Mouse (Mus musculus) embryonic facial prominence, embryonic 14.5 days (tissue): ENCODE results near the gene Brinp1. TPM values are rescaled to one million over a fixed set of nuclear protein-coding genes. Genes with fewer than 3 reads are reported as not detected.

ENCODE experiments used
- ATAC-seq: fragments of 200-750 bp; cut with Nextera tagmentation; 2 replicates; pipeline ENCODE4 v1.8.0; 2017; ENCODE audit warnings: low read depth, moderate number of reproducible peaks, moderate TSS enrichment
- DNase-seq: peaks from one replicate; pipeline ENCODE4 v3.0.0-alpha.2; 2015; ENCODE audit warnings: low spot score
- H3K27ac ChIP-seq: fragments of 300-500 bp; sonication (generic); replicated peaks from 2 replicates; pipeline ENCODE4 v1.5.1; 2014; ENCODE audit warnings: low read depth, mild to moderate bottlenecking, low read length, moderate library complexity
- H3K27me3 ChIP-seq: fragments of 300-500 bp; sonication (generic); replicated peaks from 2 replicates; pipeline ENCODE4 v1.6.1; 2014; ENCODE audit warnings: low read length; ENCODE audit not compliant: control insufficient read depth, insufficient read depth
- H3K36me3 ChIP-seq: fragments of 300-500 bp; sonication (generic); 2 replicates; pipeline ENCODE4 v1.6.1; 2014; ENCODE audit warnings: low read length, mixed read lengths; ENCODE audit not compliant: control insufficient read depth, insufficient read depth
- H3K4me1 ChIP-seq: fragments of 300-500 bp; sonication (generic); 2 replicates; pipeline ENCODE4 v1.6.1; 2014; ENCODE audit warnings: antibody characterized with exemption, low read length; ENCODE audit not compliant: control insufficient read depth, insufficient read depth
- H3K4me2 ChIP-seq: fragments of 300-500 bp; sonication (generic); 2 replicates; pipeline ENCODE4 v1.6.1; 2014; ENCODE audit warnings: low read depth, mild to moderate bottlenecking, low read length, moderate library complexity, mixed read lengths
- H3K4me3 ChIP-seq: fragments of 300-500 bp; sonication (generic); 2 replicates; pipeline ENCODE4 v1.5.1; 2014; ENCODE audit warnings: low read depth, mild to moderate bottlenecking, low read length
- H3K9ac ChIP-seq: fragments of 300-500 bp; sonication (generic); 2 replicates; pipeline ENCODE4 v1.6.1; 2014; ENCODE audit warnings: low read depth, mild to moderate bottlenecking, low read length, moderate library complexity, mixed read lengths
- H3K9me3 ChIP-seq: fragments of 300-500 bp; sonication (generic); 2 replicates; pipeline ENCODE4 v1.6.1; 2016; ENCODE audit warnings: low read length; ENCODE audit not compliant: control insufficient read depth
- WGBS: fragments of 180-500 bp; shearing (Covaris S2); extraction: QIAGEN DNeasy Blood & Tissue Kit; methylation state at CpG from one replicate; pipeline ENCODE4 v1.1.7; 2014; 5-methylcytosine and 5-hydroxymethylcytosine counted together
- polyA plus RNA-seq: library from polyadenylated mRNA; unstranded; fragments of >200 nt; fragmentation: Nextera tagmentation; extraction: Ambion mirVana; gene quantifications from 2 replicates; pipeline ENCODE4 v1.2.1, GENCODE M21; 2014

Gene Brinp1
- polyA plus RNA-seq: 13.2 and 16.4 TPM in 2 replicates

DNA sequence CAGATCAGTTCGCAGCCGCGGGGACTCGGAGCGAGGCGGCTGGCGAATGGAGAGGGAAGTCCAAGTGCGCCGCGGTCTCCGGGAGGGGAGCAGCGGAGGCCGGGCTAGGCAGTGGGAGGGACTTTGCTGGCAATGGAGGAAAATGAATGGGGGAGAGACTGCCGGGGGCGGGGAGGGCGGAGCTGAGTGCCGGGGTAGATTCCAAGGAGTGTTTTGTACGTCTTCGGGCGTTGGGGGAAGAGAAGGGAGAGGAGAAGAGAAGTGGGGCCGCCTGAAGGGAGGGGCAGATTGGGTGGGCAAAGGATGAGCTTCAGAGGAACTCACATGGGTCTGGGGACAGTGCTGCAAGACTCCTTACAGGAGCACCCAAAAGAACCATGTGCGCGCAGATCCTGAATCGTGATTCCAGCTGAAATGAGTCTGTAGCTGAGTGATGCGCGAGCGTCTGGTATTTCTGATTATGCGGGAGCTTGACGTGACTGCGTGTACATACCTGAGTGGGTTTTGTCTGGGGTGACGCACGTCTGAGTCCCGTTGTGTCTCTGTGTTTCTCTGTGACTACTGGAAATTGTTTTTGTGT, at the start of gene Brinp1:
Gene Brinp1, minus strand, starts transcription at position 76 of the 580 bp plus-strand sequence.
- DNase-seq (peak; percentile 91), ATAC-seq (peak; percentile 91)
- peak within 1 kb of the TSS; percentile 55 for H3K4me3 ChIP-seq
- H3K9me3 ChIP-seq: no peaks in the 10 kb centered on the region
- H3K27ac ChIP-seq: no peak within 1 kb of the TSS
- peaks cover 11% of the 10 kb centered on the region for H3K27me3 ChIP-seq
- H3K4me2 ChIP-seq: peak within 1 kb of the TSS; percentile 88
- under 1% methylated on average over 32 of the region's 33 CpGs for WGBS
- H3K36me3 ChIP-seq: no peaks in the 10 kb centered on the region
- peaks cover 5% of the 10 kb centered on the region for H3K4me1 ChIP-seq
- H3K9ac ChIP-seq: peak within 1 kb of the TSS; percentile 55

GRCm38 (mm10) chr4:68957265-68957664, 3.1 kb upstream of the Brinp1 start:
- DNase-seq: no peak
- 73% methylated on average over 2 of the region's 2 CpGs for WGBS
- Histone ChIP-seq H3K36me3 (no peaks in the 10 kb centered on the region), H3K4me2 (no peak overlapping the region), H3K4me1 (peaks cover 5% of the 10 kb centered on the region), H3K4me3 (no peak overlapping the region), H3K9ac (no peak overlapping the region), H3K9me3 (no peaks in the 10 kb centered on the region), H3K27me3 (peaks cover 11% of the 10 kb centered on the region), H3K27ac (no peak overlapping the region)
- ATAC-seq: no peak

DNA sequence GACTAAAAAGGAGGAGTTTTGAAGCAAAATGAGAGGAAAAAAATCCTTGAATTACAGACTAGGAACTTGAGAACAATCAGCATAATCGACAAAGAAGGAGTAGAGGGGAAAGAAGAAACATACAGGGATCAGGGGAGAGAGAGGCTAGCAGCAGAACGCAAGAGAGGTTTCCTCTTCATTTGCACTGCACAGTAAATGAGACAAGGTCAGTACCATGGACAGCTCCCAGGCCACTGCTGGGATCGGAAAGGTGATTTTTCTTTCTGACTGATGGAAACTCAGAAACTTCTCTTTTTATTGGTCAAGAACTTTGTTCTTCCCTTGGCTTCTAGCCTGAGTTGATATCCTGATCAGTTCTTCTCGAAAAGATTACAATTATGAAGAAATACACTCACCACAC, 1.4 kb upstream of the Brinp1 start:
- ATAC-seq: no peak
- H3K27me3 ChIP-seq: peaks cover 11% of the 10 kb centered on the region
- 4% methylated on average over 4 of the region's 4 CpGs for WGBS
- no peaks in the 10 kb centered on the region for H3K36me3 ChIP-seq
- no peak overlapping the region for H3K9ac ChIP-seq
- peak; percentile 86 for DNase-seq
- H3K27ac ChIP-seq: no peak overlapping the region
- H3K4me1 ChIP-seq: peaks cover 5% of the 10 kb centered on the region
- H3K4me2 ChIP-seq: no peak overlapping the region
- H3K4me3 ChIP-seq: no peak overlapping the region
- H3K9me3 ChIP-seq: no peaks in the 10 kb centered on the region

DNA sequence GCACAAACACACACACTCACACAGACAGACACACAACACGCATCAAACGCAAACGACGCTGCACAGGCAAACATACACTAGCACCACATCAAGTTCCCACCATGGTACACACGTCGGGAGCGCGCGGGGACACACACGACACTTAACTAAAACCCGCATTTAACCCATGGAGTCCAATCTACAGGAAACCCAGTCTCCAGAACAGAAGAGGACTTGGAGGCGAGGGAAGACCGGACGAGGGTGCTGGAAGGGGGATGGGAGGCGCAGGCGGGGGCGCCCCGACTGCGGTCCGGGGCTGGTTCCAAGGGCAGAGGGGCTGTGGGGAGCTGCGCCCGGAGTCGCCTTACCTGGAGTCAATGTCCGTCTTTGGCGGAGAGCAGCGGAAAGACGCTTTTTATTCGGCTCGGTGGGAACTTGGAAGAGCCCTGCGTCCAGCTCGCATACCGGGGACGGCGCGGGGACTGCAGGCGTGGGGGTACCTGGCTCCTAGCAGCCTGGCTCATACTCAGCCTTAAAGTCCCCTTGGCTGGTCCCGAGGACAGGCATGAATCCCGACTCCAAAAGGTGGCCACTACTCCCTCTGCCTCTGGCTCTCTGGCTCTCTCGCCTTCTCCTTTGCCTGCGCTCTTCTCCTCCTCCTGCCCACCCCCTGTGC, 403 bp downstream of the Brinp1 start:
- Histone ChIP-seq H3K9ac (peak overlapping the region; percentile 55), H3K4me3 (peak overlapping the region; percentile 55), H3K27ac (no peak overlapping the region), H3K27me3 (peaks cover 11% of the 10 kb centered on the region), H3K36me3 (no peaks in the 10 kb centered on the region), H3K9me3 (no peaks in the 10 kb centered on the region), H3K4me1 (peaks cover 5% of the 10 kb centered on the region), H3K4me2 (peak overlapping the region; percentile 88)
- no peak for DNase-seq
- 0% methylated on average over 27 of the region's 40 CpGs for WGBS
- peak; percentile 51 for ATAC-seq

DNA sequence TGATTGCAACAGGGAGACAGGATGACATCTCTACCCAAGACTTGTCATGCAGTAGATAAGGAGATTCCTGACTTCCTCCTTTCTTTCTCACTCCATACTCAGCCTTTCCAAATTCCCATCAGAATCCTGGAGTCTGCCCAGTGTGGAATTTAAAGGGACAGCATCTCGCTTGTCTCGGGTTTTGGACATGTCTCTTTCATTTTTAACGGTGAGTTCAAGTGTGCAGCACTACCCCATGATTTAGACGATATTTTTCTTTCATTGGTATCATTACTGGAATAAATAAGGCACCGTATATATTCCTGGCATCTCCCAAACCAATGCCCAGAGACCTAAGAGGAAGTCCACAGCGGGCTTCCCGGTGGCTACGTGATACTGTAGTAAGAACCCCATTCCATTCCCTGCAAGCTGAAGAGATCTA, 1.1 kb downstream of the Brinp1 start:
- peak overlapping the region; percentile 55; the same call in 1 of the 2 replicates for H3K9ac ChIP-seq
- H3K27me3 ChIP-seq: peaks cover 11% of the 10 kb centered on the region
- no peaks in the 10 kb centered on the region for H3K9me3 ChIP-seq
- ATAC-seq: no peak
- no peak for DNase-seq
- H3K4me3 ChIP-seq: peak overlapping the region; percentile 55
- H3K4me1 ChIP-seq: peaks cover 5% of the 10 kb centered on the region
- no peak overlapping the region for H3K27ac ChIP-seq
- H3K4me2 ChIP-seq: peak overlapping the region; percentile 88
- 10% methylated on average over 8 of the region's 8 CpGs for whole genome bisulfite sequencing
- no peaks in the 10 kb centered on the region for H3K36me3 ChIP-seq

- no peak overlapping the region for H3K4me3 ChIP-seq
- no peaks in the 10 kb centered on the region for H3K36me3 ChIP-seq
- peak; percentile 81 for DNase-seq
- 2% methylated on average over 2 of the region's 2 CpGs for WGBS
- no peak overlapping the region for H3K4me2 ChIP-seq
- H3K27ac ChIP-seq: no peak overlapping the region
- H3K27me3 ChIP-seq: peaks cover 11% of the 10 kb centered on the region
- no peak overlapping the region for H3K9ac ChIP-seq
- no peaks in the 10 kb centered on the region for H3K9me3 ChIP-seq
- ATAC-seq: no peak
- peaks cover 5% of the 10 kb centered on the region for H3K4me1 ChIP-seq
Measured at GRCm38 (mm10) chr4:68950556-68950955, 3.6 kb downstream of the Brinp1 start.

- no peak overlapping the region for H3K4me2 ChIP-seq
- H3K4me3 ChIP-seq: no peak overlapping the region
- 88% methylated on average over 2 of the region's 2 CpGs for WGBS
- H3K36me3 ChIP-seq: no peaks in the 10 kb centered on the region
- H3K27ac ChIP-seq: no peak overlapping the region
- H3K4me1 ChIP-seq: no peaks in the 10 kb centered on the region
- DNase-seq: no peak
- H3K27me3 ChIP-seq: no peaks in the 10 kb centered on the region
- no peak for ATAC-seq
- no peak overlapping the region for H3K9ac ChIP-seq
- H3K9me3 ChIP-seq: no peaks in the 10 kb centered on the region
Measured at GRCm38 (mm10) chr4:68942938-68943337, 11.3 kb downstream of the Brinp1 start.

- ATAC-seq: no peak
- no peak overlapping the region for H3K4me2 ChIP-seq
- 59% methylated on average over 3 of the region's 3 CpGs for WGBS
- no peaks in the 10 kb centered on the region for H3K9me3 ChIP-seq
- H3K27ac ChIP-seq: no peak overlapping the region
- no peaks in the 10 kb centered on the region for H3K36me3 ChIP-seq
- no peak overlapping the region for H3K9ac ChIP-seq
- H3K4me1 ChIP-seq: no peaks in the 10 kb centered on the region
- no peak for DNase-seq
- H3K27me3 ChIP-seq: no peaks in the 10 kb centered on the region
- no peak overlapping the region for H3K4me3 ChIP-seq
Measured at GRCm38 (mm10) chr4:68930022-68930421, 24.2 kb downstream of the Brinp1 start.

- Histone ChIP-seq H3K27ac (no peak overlapping the region), H3K4me2 (no peak overlapping the region), H3K27me3 (no peaks in the 10 kb centered on the region), H3K4me3 (no peak overlapping the region), H3K4me1 (no peaks in the 10 kb centered on the region), H3K36me3 (no peaks in the 10 kb centered on the region), H3K9ac (no peak overlapping the region), H3K9me3 (no peaks in the 10 kb centered on the region)
- peak; percentile 85 for ATAC-seq
- peak; percentile 47 for DNase-seq
- 61% methylated on average over 2 of the region's 2 CpGs for WGBS
Measured at GRCm38 (mm10) chr4:68926091-68926490, 28.1 kb downstream of the Brinp1 start.
